Mouse (Mus musculus): ENCODE results near the gene Rin3.

DNA sequence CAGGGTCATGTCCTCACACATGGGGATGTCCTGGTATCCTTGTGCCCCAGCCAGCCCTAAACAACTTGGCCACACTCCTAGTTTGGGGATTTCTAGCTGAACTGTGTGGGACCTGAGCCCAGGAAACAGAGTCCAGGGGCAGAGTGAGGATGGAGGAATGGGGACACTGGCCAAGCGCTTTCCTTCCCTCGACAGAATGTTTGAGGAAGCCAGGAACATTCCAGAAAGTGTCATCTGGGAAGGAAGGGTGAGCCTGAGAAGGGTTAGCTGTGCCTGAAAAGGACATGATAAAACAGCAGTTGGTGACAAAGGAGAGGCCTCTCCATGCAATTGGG is 42.0 kb downstream of the Rin3 start:
- TF ChIP-seq POLR2A (IDR thresholded peaks at IDR 0.05; ENCODE audit: borderline replicate concordance, extremely low read depth, low read depth, low read length) = no peak
- TF ChIP-seq CTCF (IDR thresholded peaks at IDR 0.05; ENCODE audit: insufficient read depth, low read length) = no peak
